Mouse (Mus musculus): ENCODE results near the gene Brat1. TPM values are rescaled to one million over a fixed set of nuclear protein-coding genes. Genes with fewer than 3 reads are reported as not detected.

The Brat1 gene
- polyA plus RNA-seq, 1 experiment from 2014 or later, result 18.7 TPM

DNA sequence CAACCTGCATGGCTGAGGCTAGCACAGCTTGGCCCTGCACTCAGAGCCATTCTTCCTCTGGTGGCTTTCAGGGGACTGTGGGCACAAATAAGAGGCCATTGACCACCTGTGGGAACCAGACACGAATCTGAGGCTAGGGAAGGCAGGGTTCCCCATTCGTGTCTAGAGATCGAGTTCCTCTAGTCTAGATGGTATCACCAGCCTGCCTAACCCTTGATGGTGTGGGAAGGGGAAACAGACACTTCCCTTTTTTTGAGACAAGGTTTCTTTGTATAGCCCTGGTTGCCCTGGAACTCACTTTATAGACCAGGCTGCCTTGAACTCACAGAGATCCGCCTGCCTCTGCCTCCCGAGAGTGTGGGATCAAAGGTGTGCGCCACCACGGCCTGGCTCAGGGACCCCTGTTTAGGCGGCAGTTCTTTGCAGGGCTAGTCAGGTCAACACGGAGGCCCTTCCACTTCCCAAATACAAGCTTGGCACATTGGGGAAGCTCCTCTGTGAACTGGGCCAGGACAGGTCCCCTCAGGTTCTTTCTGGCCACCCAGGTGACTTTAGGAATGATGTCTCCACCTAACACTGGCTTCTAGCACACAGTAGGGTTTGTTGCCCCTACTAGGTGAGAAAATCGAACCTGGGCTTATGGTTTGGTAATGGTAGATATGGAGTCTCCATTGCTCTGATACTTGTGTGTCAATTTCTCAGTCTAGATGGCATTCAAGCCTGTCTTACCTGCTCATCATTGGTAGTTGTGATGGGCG lies 26.4 kb downstream of the Brat1 start:
- Histone ChIP-seq H3K9ac (no peak overlapping the region), H3K9me3 (no peaks in the 10 kb centered on the region), H3K36me3 (no peaks in the 10 kb centered on the region), H3K27ac (no peak overlapping the region), H3K4me2 (no peak overlapping the region), H3K4me1 (peaks cover 12% of the 10 kb centered on the region), H3K4me3 (replicated peaks) (no peak overlapping the region), H3K27me3 (replicated peaks) (peaks cover 15% of the 10 kb centered on the region)
- no peak for ATAC-seq (ENCODE audit: insufficient read depth, low FRiP score, low read depth)
- WGBS, result 86% methylated on average over 11 of the region's 11 CpGs

DNA sequence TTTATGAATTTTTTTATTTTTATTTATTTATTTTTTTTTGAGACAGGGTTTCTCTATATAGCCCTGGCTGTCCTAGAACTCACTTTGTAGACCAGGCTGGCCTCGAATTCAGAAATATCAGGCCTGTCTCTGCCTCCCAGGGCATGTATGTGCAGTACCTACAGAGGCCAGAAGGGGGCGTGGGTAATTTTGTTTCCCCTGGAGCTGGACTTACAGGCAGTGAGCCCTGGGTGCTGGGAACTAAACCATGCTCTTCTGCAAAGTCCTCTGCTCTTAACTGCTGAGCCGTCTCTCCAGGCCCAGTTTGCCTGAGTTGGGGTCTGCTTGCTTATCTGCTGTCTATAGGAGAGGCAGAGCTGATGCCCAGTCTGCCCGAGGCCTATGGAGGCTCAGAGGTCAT lies 27.4 kb downstream of the Brat1 start:
- peaks cover 12% of the 10 kb centered on the region for H3K4me1 ChIP-seq
- ATAC-seq (ENCODE audit: insufficient read depth, low FRiP score, low read depth), result no peak
- H3K9me3 ChIP-seq, result no peaks in the 10 kb centered on the region
- WGBS, result 61% methylated on average over 4 of the region's 4 CpGs
- H3K27me3 ChIP-seq (replicated peaks), result peaks cover 16% of the 10 kb centered on the region
- no peak overlapping the region for H3K4me2 ChIP-seq
- H3K27ac ChIP-seq, result no peak overlapping the region
- no peaks in the 10 kb centered on the region for H3K36me3 ChIP-seq
- H3K9ac ChIP-seq, result no peak overlapping the region
- no peak overlapping the region for H3K4me3 ChIP-seq (replicated peaks)

DNA sequence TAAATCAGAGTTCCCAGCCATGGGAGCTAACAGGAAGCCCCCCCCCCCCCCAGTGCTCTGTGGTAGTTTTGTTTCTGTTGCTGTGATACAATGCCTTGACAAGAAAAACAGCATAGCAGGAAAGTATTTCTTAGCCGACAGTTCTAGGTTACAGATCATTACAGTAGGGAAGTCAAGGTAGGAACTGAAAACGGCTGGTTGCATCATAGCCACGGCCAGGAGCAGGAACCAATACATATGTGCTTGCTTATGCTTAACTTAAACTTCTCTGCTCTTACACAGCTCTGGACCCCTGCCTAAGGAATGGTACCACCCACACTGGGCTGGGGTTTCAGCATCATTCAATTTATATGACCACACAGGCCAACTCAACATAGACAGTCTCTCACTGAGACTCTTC lies 28.5 kb downstream of the Brat1 start:
- Histone ChIP-seq H3K9ac (no peak overlapping the region), H3K4me2 (no peak overlapping the region), H3K27ac (no peak overlapping the region), H3K9me3 (no peaks in the 10 kb centered on the region), H3K36me3 (no peaks in the 10 kb centered on the region), H3K4me3 (replicated peaks) (no peak overlapping the region), H3K27me3 (replicated peaks) (peaks cover 16% of the 10 kb centered on the region), H3K4me1 (peaks cover 12% of the 10 kb centered on the region)
- ATAC-seq (ENCODE audit: insufficient read depth, low FRiP score, low read depth), result no peak
- WGBS, result 64% methylated on average over 3 of the region's 3 CpGs

DNA sequence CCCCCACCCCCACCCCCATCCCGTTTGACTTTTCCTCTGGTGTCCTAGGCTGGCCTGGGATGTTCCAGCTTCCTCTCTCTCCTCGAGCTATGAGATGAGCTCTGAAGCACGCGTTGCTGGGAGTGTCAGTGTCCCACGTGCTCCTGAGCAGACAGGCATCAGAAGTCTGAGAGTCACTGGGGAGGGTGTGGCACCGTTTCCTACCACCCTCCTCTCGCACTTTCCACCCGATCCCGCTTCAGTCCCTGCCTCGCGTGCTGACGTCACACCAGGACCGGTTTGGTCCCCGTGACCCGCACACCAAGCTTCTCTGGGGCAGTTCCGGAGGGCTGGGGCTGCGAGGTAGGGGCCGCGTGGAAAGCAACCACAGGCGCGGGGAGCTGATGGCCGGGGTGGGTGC lies 30.5 kb downstream of the Brat1 start:
- Histone ChIP-seq H3K4me3 (replicated peaks) (peak overlapping the region; percentile 31), H3K4me2 (peak overlapping the region; percentile 81), H3K27me3 (replicated peaks) (peaks cover 16% of the 10 kb centered on the region), H3K27ac (no peak overlapping the region), H3K4me1 (peaks cover 12% of the 10 kb centered on the region), H3K36me3 (no peaks in the 10 kb centered on the region), H3K9me3 (no peaks in the 10 kb centered on the region), H3K9ac (0 out of 2 replicates have a peak overlapping the region, but pooled peaks have one; percentile 12)
- ATAC-seq (ENCODE audit: insufficient read depth, low FRiP score, low read depth), result 0 out of 2 replicates have a peak, but pooled peaks have one; percentile 28
- under 1% methylated on average over 22 of the region's 22 CpGs for WGBS

DNA sequence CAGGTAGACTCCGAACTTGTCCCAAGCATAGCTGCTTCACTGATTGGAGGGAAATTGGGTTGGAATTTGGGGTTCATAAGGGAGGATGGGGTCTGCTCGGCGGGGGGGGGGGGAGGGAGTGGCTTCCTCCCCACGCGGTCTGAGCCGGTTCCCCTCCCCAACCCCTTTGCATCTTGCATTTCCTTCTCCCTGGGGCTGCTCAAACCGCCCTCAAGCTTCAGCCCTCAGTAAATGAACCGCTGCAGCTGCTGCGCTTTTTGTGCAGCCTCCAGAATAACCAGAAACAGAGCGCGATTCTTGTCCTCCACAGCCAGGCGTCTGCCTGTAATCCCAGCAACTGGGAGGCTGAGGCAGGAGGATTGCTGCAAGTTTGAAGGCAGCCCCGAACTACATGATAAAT lies 31.4 kb downstream of the Brat1 start:
- Histone ChIP-seq H3K27me3 (replicated peaks) (peaks cover 16% of the 10 kb centered on the region), H3K9me3 (no peaks in the 10 kb centered on the region), H3K4me3 (replicated peaks) (peak overlapping the region; percentile 31; the same call in 1 of the 2 replicates), H3K4me1 (peaks cover 14% of the 10 kb centered on the region), H3K27ac (no peak overlapping the region), H3K36me3 (no peaks in the 10 kb centered on the region), H3K9ac (no peak overlapping the region), H3K4me2 (peak overlapping the region; percentile 81)
- no peak for ATAC-seq (ENCODE audit: insufficient read depth, low FRiP score, low read depth)
- 15% methylated on average over 13 of the region's 13 CpGs for WGBS

DNA sequence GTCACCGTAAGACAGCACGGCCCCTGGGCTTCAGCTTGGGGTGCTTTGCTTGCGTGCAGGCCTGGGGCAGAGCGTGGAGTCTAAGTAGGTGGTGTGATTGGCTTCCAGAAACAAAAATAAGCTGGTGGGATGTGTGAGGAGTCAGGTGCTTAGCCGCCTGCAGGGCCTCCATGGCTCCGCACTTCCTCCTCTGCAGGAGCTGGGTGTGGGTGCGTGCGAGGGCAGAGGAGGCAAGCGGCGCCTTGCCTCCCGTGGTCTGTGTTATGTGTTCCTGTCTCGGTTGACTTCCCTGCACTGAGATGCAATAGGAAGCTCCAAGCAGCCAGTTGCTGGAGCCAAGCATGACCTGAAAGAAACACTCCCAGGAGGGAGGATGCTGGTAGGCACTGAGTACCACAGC lies 35.0 kb downstream of the Brat1 start:
- WGBS, result 80% methylated on average over 12 of the region's 12 CpGs
- no peak for ATAC-seq (ENCODE audit: insufficient read depth, low FRiP score, low read depth)
- Histone ChIP-seq H3K9me3 (no peaks in the 10 kb centered on the region), H3K4me3 (replicated peaks) (no peak overlapping the region), H3K36me3 (no peaks in the 10 kb centered on the region), H3K27ac (no peak overlapping the region), H3K27me3 (replicated peaks) (peaks cover 13% of the 10 kb centered on the region), H3K4me2 (no peak overlapping the region), H3K4me1 (peaks cover 15% of the 10 kb centered on the region), H3K9ac (no peak overlapping the region)

DNA sequence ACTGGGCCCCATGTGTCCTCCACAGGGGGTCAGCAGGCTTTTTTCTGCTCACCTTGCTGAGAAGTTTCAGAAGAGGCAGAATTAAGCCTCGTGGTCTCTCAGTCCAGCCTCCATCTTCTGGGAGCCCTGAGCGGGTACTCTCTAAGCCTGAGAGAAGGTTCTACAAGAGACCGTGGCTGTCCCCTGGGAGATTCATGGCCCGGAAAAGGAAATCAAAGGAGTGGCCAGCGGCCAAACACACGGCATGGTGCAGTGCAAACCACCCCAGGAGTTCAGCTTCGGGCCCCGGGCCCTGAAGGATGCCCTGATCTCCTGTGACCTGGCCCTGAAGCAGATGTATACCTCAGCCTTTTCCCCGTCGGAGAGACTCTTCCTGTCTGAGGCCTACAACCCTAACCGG lies 36.2 kb downstream of the Brat1 start:
- Histone ChIP-seq H3K4me1 (peaks cover 5% of the 10 kb centered on the region), H3K27me3 (replicated peaks) (peaks cover 3% of the 10 kb centered on the region), H3K36me3 (no peaks in the 10 kb centered on the region), H3K9ac (no peak overlapping the region), H3K4me2 (no peak overlapping the region), H3K4me3 (replicated peaks) (no peak overlapping the region), H3K27ac (no peak overlapping the region), H3K9me3 (no peaks in the 10 kb centered on the region)
- 75% methylated on average over 11 of the region's 11 CpGs for WGBS
- no peak for ATAC-seq (ENCODE audit: insufficient read depth, low FRiP score, low read depth)

DNA sequence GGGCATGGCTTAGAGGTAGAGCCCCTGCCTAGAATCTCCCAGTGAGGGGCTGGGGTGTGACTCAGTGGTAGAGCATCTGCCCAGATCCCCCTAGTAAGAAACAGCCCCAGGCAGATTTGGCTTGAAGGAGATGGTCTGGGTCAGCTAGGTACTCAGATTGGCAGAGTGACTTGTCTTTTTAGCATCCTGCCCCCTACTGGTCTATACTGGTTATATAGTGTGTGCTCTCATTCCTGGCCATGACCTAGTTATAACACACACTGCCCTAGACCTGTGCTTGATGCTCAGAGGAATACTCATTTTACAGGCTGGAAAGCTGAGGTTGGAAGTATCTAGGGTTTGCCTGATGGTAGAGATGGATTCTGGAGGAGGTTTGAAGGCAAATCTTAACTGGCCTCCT lies 37.1 kb downstream of the Brat1 start:
- ATAC-seq (ENCODE audit: insufficient read depth, low FRiP score, low read depth), result no peak
- no peak overlapping the region for H3K27ac ChIP-seq

DNA sequence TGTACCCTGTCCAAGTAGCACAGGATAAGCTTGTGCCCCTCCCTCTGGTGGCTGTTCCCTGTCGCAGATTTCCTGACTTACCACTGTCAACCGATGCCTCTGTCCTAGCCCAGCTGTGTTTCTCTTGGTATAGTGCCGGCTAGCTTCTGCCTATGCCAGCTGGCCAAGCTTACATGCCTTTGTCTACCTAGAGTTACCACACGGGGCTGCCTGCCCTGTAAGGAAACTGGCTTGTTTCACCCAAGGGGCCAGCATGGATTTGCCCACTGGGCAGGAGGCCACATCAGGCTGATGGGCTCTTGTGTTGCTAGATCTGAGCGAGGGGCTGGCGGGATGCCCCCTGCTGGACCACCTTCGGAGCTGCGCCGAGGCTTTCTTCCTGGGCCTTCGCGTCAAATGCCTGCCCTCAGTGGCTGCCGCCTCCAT lies 38.9 kb downstream of the Brat1 start:
- 0 out of 2 replicates have a peak, but pooled peaks cover 3% of the 10 kb centered on the region for H3K4me1 ChIP-seq
- ATAC-seq (ENCODE audit: insufficient read depth, low FRiP score, low read depth), result no peak
- H3K4me2 ChIP-seq, result no peak overlapping the region
- H3K36me3 ChIP-seq, result no peaks in the 10 kb centered on the region
- no peak overlapping the region for H3K4me3 ChIP-seq (replicated peaks)
- WGBS, result 32% methylated on average over 12 of the region's 12 CpGs
- no peak overlapping the region for H3K27ac ChIP-seq
- no peak overlapping the region for H3K9ac ChIP-seq
- no peaks in the 10 kb centered on the region for H3K9me3 ChIP-seq
- H3K27me3 ChIP-seq (replicated peaks), result no peaks in the 10 kb centered on the region

More for the DNA sequence above, 37.1 kb downstream of the Brat1 start:
- Histone ChIP-seq H3K4me1 (0 out of 2 replicates have a peak, but pooled peaks cover 3% of the 10 kb centered on the region), H3K36me3 (no peaks in the 10 kb centered on the region), H3K4me2 (no peak overlapping the region), H3K27me3 (replicated peaks) (no peaks in the 10 kb centered on the region), H3K4me3 (replicated peaks) (no peak overlapping the region), H3K9me3 (no peaks in the 10 kb centered on the region), H3K9ac (no peak overlapping the region)

DNA sequence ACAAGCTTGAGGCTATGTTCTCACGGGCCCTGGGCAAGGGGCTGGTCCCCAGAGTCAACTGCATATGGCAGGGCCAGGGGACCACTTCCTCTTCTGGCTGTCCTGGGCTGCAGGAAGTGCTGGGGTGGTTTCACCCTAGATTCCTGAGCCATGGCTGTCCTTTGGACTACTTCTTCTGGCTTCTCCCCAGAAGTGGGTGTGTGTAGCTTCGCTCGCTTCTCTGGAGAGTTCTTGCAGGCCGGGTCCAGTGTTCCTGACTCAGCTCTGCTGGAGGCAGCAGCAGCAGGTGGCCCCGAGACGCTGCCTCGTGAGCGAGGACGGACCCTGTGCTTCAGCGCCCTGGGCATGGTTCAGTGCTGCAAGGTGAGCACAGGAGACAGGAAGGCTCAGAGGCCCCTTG lies 43.6 kb downstream of the Brat1 start:
- Histone ChIP-seq H3K4me1 (peaks cover 5% of the 10 kb centered on the region; the same call in 1 of the 2 replicates), H3K9me3 (no peaks in the 10 kb centered on the region; the same call in 1 of the 2 replicates), H3K36me3 (no peaks in the 10 kb centered on the region), H3K9ac (no peak overlapping the region), H3K27ac (no peak overlapping the region), H3K27me3 (replicated peaks) (no peaks in the 10 kb centered on the region), H3K4me3 (replicated peaks) (no peak overlapping the region), H3K4me2 (no peak overlapping the region)
- no peak for ATAC-seq (ENCODE audit: insufficient read depth, low FRiP score, low read depth)
- 79% methylated on average over 10 of the region's 10 CpGs for WGBS

DNA sequence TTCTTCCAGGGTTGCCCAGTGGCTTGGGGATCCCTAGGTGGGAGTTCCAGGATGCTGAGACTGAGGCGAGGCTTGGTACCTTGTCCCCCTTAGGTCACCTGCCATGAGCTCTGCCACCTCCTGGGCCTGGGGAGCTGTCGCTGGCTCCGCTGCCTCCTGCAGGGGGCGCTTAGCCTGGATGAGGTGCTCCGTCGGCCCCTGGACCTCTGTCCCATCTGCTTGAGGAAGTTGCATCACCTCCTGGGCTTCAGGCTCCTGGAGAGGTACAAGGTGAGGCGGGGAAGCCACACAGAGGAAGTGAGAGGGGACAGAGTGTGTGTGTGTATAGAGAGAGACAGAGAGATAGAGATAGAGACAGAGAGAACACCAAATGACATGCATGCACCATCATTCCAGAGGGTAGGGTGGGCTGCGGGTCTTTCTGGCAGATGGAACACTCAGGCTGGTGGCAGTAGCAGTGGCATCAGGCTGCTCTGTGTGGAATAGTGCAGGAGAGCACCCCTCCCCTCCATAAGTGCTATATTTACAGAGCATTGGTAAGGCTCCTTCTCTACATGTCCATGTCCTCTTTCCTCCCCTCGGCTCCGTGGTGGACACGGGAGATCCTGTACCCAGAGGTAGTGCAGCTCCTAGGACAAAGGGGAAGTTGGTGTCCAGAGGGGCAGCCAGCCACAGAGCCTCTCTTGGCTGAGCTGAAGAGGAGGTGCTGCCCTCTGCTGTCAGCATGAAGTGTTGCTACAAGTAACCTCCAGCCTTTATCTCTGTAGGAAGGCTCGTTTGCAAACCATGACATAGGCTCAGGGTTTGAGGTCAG lies 44.5 kb downstream of the Brat1 start:
- H3K9me3 ChIP-seq, result no peaks in the 10 kb centered on the region; the same call in 1 of the 2 replicates
- WGBS, result 15% methylated on average over 12 of the region's 12 CpGs
- ATAC-seq (ENCODE audit: insufficient read depth, low FRiP score, low read depth), result peak; percentile 68; the same call in 1 of the 2 replicates
- no peaks in the 10 kb centered on the region for H3K27me3 ChIP-seq (replicated peaks)
- no peaks in the 10 kb centered on the region for H3K36me3 ChIP-seq
- H3K4me3 ChIP-seq (replicated peaks), result peak overlapping the region; percentile 19
- peaks cover 5% of the 10 kb centered on the region; the same call in 1 of the 2 replicates for H3K4me1 ChIP-seq
- peak overlapping the region; percentile 45 for H3K4me2 ChIP-seq
- peak overlapping the region; percentile 16; the same call in 1 of the 2 replicates for H3K27ac ChIP-seq
- no peak overlapping the region for H3K9ac ChIP-seq

DNA sequence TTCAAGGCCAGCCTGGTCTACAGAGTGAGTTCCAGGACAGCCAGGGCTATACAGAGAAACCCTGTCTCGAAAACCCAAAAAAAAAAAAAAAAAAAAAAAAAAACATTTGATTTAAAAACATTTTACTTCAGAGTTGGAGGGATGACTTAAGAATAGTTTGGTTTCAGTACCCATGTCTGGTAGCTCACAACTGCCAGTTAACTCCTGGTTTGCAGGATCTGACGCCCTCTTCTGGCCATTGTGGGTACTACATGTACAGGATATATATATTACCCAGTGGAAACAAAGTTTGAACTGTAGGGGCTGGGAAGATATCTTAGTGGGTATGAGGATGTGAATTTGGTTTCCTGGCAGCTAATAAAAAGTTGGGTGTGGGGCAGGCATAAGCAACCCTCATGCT lies 46.1 kb downstream of the Brat1 start:
- no peak overlapping the region for H3K9ac ChIP-seq
- H3K4me3 ChIP-seq (replicated peaks), result no peak overlapping the region
- H3K4me1 ChIP-seq, result peaks cover 5% of the 10 kb centered on the region; the same call in 1 of the 2 replicates
- H3K9me3 ChIP-seq, result no peaks in the 10 kb centered on the region; the same call in 1 of the 2 replicates
- H3K27me3 ChIP-seq (replicated peaks), result no peaks in the 10 kb centered on the region
- H3K36me3 ChIP-seq, result no peaks in the 10 kb centered on the region
- H3K4me2 ChIP-seq, result no peak overlapping the region
- H3K27ac ChIP-seq, result no peak overlapping the region
- no peak for ATAC-seq (ENCODE audit: insufficient read depth, low FRiP score, low read depth)
- 3% methylated on average over 1 of the region's 2 CpGs for WGBS

All from stomach, embryonic 15.5 days (tissue).